Mouse (Mus musculus): ENCODE results near the gene Coq9.
"Not testable (repeated sequence)": the region's sequence is repeated elsewhere in the genome, so short reads cannot be mapped to it uniquely, and the experiment has no call there.

The Coq9 gene

GRCm38 (mm10) chr8:94822637-94823560, 15.2 kb upstream of the Coq9 start:
- DNase-seq (ENCODE audit: low spot score) = peak; percentile 84

DNA sequence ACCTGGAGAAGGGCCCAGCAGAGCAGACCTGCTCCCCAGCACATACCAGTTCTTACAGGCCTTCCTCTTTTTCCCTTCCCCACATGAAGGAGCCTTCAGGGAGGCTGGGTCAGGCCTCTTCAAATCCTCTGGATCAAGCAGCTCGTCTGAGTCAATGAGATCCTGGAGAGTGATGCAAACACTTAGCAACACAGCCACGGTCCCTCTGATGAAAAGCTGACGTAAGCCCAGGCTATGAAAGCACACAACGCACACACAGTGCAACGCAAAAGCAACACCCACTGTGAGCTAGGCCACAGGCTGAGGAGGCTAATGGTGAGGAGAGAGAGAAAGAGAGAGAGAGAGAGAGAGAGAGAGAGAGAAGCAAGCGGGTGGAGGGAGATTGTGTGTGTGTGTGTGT, 13.0 kb upstream of the Coq9 start:
- DNase-seq (ENCODE audit: low spot score) = no peak

DNA sequence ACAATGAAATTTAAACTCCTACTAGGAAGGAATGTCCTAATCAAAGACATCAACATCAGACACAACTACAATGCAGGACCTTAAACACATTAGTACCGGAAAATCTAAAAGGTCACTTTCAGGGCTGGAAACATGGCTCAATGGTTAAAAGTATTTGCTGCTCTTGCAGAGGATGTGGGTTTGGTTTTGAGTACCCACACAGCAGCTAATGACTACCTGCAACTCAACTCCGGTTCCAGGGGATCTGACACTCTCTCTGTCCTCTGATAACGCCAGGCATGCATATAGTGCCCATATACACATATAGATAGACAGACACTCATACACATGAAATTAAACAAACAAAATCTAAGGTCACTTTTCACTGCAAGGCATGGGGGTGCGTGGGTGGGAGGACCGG, 11.9 kb upstream of the Coq9 start:
- DNase-seq (ENCODE audit: low spot score) = no peak

GRCm38 (mm10) chr8:94828284-94828683, 9.8 kb upstream of the Coq9 start:
- DNase-seq (ENCODE audit: low spot score) = no peak

GRCm38 (mm10) chr8:94833901-94834405, 4.2 kb upstream of the Coq9 start:
- not testable (repeated sequence) for DNase-seq (ENCODE audit: low spot score)

DNA sequence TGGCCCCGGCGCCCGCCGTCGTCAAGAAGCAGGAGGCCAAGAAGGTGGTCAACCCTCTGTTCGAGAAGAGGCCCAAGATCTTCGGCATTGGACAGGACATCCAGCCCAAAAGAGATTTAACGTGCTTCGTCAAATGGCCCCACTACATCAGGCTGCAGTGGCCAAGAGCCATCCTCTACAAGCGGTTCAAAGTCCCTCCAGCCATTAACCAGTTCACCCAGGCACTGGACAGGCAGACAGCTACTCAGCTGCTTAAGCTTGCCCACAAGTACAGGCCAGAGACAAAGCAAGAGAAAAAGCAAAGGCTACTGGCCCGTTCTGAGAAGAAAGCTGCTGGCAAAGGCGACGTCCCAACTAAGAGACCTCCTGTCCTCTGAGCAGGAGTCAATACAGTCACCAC, 2.4 kb upstream of the Coq9 start:
- not testable (repeated sequence) for DNase-seq (ENCODE audit: low spot score)

- no peak for DNase-seq (ENCODE audit: low spot score)
Measured at GRCm38 (mm10) chr8:94836456-94837240, 1.5 kb upstream of the Coq9 start.

DNA sequence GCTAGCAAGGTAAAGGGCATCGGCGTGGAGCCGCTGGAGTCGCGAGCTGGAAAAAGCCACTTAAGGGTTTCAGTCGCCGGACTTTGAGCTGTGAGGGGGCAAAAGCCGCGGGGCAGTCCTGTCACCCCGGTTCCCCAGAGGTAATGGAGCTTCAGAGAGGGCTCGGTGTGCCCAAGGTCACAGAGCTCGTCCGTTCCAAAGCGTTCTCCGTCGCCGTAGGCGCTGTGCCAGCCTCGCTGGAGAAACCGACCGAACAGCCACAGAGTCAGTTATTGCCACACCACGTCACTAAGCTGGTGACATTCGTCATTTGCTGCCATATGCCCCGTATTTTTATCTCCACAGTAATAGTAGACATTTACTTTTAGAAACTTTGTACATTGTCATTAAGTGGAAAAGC, 479 bp downstream of the Coq9 start:
- DNase-seq (ENCODE audit: low spot score) = peak; percentile 81

GRCm38 (mm10) chr8:94841183-94841582, 3.1 kb downstream of the Coq9 start:
- DNase-seq (ENCODE audit: low spot score) = no peak

DNA sequence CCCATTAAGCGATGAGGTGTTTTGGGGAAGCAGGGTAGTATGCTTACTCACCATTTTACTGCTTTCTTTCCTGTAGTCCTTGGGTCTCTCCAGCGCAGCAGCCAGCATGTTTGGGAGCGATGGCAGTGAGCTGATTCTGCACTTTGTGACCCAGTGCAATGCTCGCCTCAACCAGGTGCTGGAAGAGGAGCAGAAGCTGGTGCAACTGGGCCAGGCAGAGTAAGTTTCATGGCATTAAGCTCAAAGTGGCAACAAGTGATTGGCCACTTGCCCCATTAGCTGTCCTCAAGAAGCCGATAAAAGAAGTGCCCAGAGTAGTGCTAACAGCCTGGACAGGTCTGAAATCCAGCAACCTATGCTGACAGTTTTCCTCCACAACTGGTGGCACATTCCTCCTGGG, 11.9 kb downstream of the Coq9 start:
- no peak for DNase-seq (ENCODE audit: low spot score)

- DNase-seq (ENCODE audit: low spot score) = not testable (repeated sequence)
Measured at GRCm38 (mm10) chr8:94854761-94855160, 16.6 kb downstream of the Coq9 start.

DNA sequence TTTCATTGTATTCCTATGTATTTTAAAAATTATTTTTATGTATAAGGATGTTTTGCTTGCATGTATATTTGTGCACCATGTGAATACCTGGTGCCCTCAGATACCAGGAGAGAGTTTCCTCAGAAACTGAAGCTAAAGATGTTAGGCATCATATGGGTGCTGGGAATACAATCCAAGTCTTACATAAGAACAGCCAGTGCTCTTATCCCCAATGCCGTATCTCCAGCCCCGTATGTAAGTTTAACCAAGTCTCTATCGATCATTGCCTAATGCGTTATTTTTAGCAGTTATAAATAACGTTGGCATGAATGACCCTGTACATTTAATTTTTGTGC, 18.9 kb downstream of the Coq9 start:
- DNase-seq (ENCODE audit: low spot score) = no peak

GRCm38 (mm10) chr8:94857346-94858173, 19.4 kb downstream of the Coq9 start, which contains the start of gene Polr2c:
Gene Polr2c (plus strand): TSS chr8:94857450.
- DNase-seq (ENCODE audit: low spot score) = peak; percentile 95

DNA sequence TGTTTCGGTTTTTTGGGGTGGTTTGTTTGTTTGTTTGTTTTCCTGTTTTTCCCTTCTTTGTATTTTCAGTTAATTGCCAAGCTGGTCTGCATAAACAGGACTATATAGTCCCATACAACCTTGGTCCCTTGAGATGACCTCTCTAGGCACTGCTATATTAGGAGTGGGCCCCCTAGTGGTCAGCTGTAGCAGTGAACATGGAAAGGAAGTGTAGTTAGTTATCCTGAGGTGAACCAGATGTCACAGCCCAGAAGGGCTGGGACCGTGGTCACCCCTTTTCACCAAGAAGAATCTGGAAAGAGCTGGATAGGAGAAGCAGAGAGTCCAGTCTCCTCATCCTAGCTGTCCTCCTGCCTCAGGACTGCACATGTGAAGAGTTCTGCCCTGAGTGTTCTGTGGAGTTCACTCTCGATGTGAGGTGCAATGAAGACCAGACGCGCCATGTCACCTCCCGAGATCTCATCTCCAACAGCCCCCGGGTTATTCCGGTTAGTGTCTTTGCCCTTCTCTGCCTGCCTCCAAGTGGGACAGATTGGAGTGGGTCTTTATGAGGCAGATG, 23.3 kb downstream of the Coq9 start:
- peak; percentile 83 for DNase-seq (ENCODE audit: low spot score)

GRCm38 (mm10) chr8:94862487-94863220, 24.5 kb downstream of the Coq9 start:
- DNase-seq (ENCODE audit: low spot score) = no peak

GRCm38 (mm10) chr8:94863897-94864673, 26.0 kb downstream of the Coq9 start:
- DNase-seq (ENCODE audit: low spot score) = no peak

DNA sequence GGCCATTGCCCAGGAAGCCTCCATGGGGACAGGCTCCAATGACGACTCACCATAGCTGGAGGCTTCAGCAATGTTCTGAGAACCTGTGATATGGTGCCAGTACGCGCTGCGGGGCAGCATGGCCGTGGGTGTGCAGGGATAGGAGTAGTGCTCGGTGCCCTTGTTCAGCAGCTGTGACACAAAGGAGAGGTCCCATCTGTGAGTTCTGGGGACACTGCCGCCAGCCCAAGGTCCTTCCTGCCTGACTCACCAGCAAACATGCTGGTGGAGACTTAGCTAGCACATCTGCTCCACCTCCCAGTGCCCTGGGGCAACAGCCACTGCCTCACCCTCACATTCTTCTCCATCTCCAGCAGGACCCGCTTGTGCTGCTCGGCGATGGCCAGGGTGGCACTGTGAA, 27.2 kb downstream of the Coq9 start:
- no peak for DNase-seq (ENCODE audit: low spot score)

- DNase-seq (ENCODE audit: low spot score) = no peak
Measured at GRCm38 (mm10) chr8:94866921-94867320, 28.8 kb downstream of the Coq9 start.

DNA sequence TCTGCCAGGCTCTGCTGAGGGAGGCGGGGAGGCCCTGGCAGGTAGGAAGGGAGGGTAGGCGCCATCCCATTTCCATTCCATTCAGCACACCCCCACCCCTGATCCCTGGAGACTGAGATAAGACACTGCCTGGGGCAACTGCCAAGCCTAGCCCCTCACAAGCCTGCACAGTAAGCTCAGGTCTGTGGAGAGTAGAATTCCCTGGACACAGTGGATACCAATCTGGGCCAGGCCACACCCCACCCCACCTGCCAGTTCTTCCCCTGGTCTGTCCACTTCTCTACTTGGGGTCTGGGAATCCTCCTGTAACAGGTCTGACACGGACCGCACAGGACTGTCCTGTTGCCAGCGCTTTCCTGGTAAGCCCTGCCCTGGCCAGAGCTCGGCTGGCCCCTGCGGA, 31.0 kb downstream of the Coq9 start:
- no peak for DNase-seq (ENCODE audit: low spot score)

DNA sequence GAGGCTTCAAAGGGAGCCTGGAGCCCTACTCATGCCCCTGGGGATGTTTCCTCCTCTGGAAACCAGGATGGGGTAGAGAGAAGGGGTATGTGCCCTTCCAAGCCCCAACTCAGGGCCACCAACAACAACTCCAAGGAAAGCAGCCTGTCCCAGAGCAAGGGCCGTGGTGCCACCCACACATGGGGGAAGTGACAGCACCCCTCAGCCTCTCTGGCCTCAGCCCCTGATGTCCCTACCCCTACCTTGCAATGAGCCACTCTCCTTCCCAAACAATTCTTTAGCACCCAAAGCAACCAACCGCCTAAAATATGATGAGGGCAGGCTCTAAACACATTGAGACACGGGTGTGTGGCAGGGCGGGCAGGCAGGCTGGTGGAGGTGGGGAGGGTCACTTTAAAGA, 31.9 kb downstream of the Coq9 start:
- no peak for DNase-seq (ENCODE audit: low spot score)

Data from testis, postnatal 10 days (tissue).